Mouse (Mus musculus) spleen, adult 18-20 months (tissue): Measurements from ENCODE around the gene Mtf2.
A peak's percentile ranks its signal among the peaks of the same experiment; 100 is the strongest.
"Not testable (repeated sequence)": the region's sequence is repeated elsewhere in the genome, so short reads cannot be mapped to it uniquely, and the experiment has no call there.

Experiments used
- DNase-seq, 2 experiments: peaks; one replicate each; pipeline ENCODE4 v3.0.0; 2022; ENCODE audit warnings: mixed read lengths in 2 of 2

The Mtf2 gene

GRCm38 (mm10) chr5:108085440-108085839 lies 20.0 kb downstream of the Mtf2 start:
- DNase-seq = no peak

- not testable (repeated sequence) for DNase-seq
Measured at GRCm38 (mm10) chr5:108092731-108093130, 27.3 kb downstream of the Mtf2 start.

- no peak for DNase-seq
Measured at GRCm38 (mm10) chr5:108097676-108098075, 32.2 kb downstream of the Mtf2 start.

- DNase-seq = no peak
Measured at GRCm38 (mm10) chr5:108100196-108100595, 34.7 kb downstream of the Mtf2 start.

GRCm38 (mm10) chr5:108104306-108104705 lies 38.8 kb downstream of the Mtf2 start:
- no peak for DNase-seq

- no peak for DNase-seq
Measured at GRCm38 (mm10) chr5:108109346-108109745, 43.9 kb downstream of the Mtf2 start.

GRCm38 (mm10) chr5:108117693-108118092 lies 52.2 kb downstream of the Mtf2 start:
- DNase-seq = no peak

GRCm38 (mm10) chr5:108120221-108120900 lies 54.9 kb downstream of the Mtf2 start:
- DNase-seq = no peak

GRCm38 (mm10) chr5:108131849-108132440 lies 66.5 kb downstream of the Mtf2 start:
- no peak for DNase-seq

GRCm38 (mm10) chr5:108132441-108133243 lies 67.2 kb downstream of the Mtf2 start, which contains the start of the genes Tmed5 and Ccdc18:
TSS of gene Tmed5 (minus strand) at chr5:108132620.
TSS of gene Ccdc18 (plus strand) at chr5:108132875.
- peak; percentile 93 to 98 for DNase-seq

GRCm38 (mm10) chr5:108152592-108152991 lies 87.1 kb downstream of the Mtf2 start:
- DNase-seq = no peak
